In genomic region chr1:90789506-90789905, GRCm38 (mm10) we compare ENCODE assay signal across 20 mouse cellular contexts. TPM values are rescaled to one million over a fixed set of nuclear protein-coding genes. Genes with fewer than 3 reads are reported as not detected.
DNase-seq lines count a peak whose midpoint lies in the region; ATAC-seq and TF ChIP-seq lines count a peak whose summit lies in the region.
"Had no signal": no experiment of that assay in that cellular context is flagged by ENCODE, and none has a peak within 500 bp of the region (broad histone marks: within the 10 kb centered on the region; RNA-seq: fewer than 3 reads in every experiment).

No protein-coding gene starts in this region.

- peak; percentile 14 for DNase-seq in gastrocnemius, adult 18-20 months (ENCODE audit: low spot score)
- DNase-seq in gastrocnemius, postnatal 25 days: no peak
- peak; percentile 15 for DNase-seq in limb, embryonic 14.5 days (ENCODE audit: low spot score)
- no peak for DNase-seq in limb, embryonic 10.5 days (ENCODE audit: low spot score)
- peak; percentile 19 for DNase-seq in brain, adult 2 months (ENCODE audit: low read depth, low spot score)
- DNase-seq in cerebellum, adult 11-12 months: no peak
- DNase-seq: adrenal gland, adult 8-10 months; adrenal gland, postnatal 36 days; cerebellum, adult 11 months; cerebellum, adult 9-10 months; cerebellum, postnatal 25 days; forebrain, postnatal 0 days; heart, postnatal 14 days; kidney, adult 11 months had no signal

- WGBS in limb, embryonic 14.5 days: 87% methylated on average over 6 of the region's 6 CpGs
- 87% methylated on average over 6 of the region's 6 CpGs for WGBS in limb, embryonic 10.5 days

- H3K4me1 ChIP-seq in limb, embryonic 14.5 days (ENCODE audit: control insufficient read depth, insufficient read depth, low read length): 0 out of 2 replicates have a peak, but pooled peaks cover 6% of the 10 kb centered on the region
- H3K4me1 ChIP-seq in limb, embryonic 10.5 days: peaks cover 19% of the 10 kb centered on the region
- H3K4me1 ChIP-seq: embryonic facial prominence, embryonic 13.5 days; forebrain, embryonic 13.5 days; hindbrain, embryonic 13.5 days had no signal

- H3K9ac ChIP-seq in limb, embryonic 14.5 days (ENCODE audit: low read depth, low read length, severe bottlenecking): no peak overlapping the region
- H3K9ac ChIP-seq: embryonic facial prominence, embryonic 13.5 days; forebrain, embryonic 13.5 days; forebrain, postnatal 0 days; hindbrain, embryonic 13.5 days had no signal

- peaks cover 80% of the 10 kb centered on the region for H3K36me3 ChIP-seq in limb, embryonic 14.5 days (ENCODE audit: control insufficient read depth, insufficient read depth, low read length)
- 0 out of 2 replicates have a peak, but pooled peaks cover 2% of the 10 kb centered on the region for H3K36me3 ChIP-seq in limb, embryonic 10.5 days
- H3K36me3 ChIP-seq: heart, embryonic 10.5 days; hindbrain, embryonic 13.5 days had no signal

- H3K4me3 ChIP-seq in limb, embryonic 14.5 days (replicated peaks; ENCODE audit: low read length): no peak overlapping the region
- no peak overlapping the region for H3K4me3 ChIP-seq in limb, embryonic 10.5 days
- H3K4me3 ChIP-seq: embryonic facial prominence, embryonic 13.5 days; forebrain, embryonic 13.5 days; heart, embryonic 10.5 days; hindbrain, embryonic 13.5 days had no signal

- no peak for ATAC-seq in limb, embryonic 14.5 days (ENCODE audit: low FRiP score, low read depth)
- ATAC-seq: forebrain, embryonic 13.5 days; forebrain, postnatal 0 days; hindbrain, postnatal 0 days had no signal

- no peak overlapping the region for H3K4me2 ChIP-seq in limb, embryonic 14.5 days (replicated peaks; ENCODE audit: low read depth, low read length, severe bottlenecking)
- H3K4me2 ChIP-seq: embryonic facial prominence, embryonic 13.5 days; forebrain, embryonic 13.5 days; hindbrain, embryonic 13.5 days had no signal

- no peak for TF ChIP-seq POLR2A in limb, embryonic 14.5 days (IDR thresholded peaks at IDR 0.05; ENCODE audit: borderline replicate concordance, extremely low read depth, insufficient read depth, insufficient read length)

- no peaks in the 10 kb centered on the region for H3K9me3 ChIP-seq in limb, embryonic 14.5 days (ENCODE audit: control insufficient read depth, low read length)
- H3K9me3 ChIP-seq in limb, embryonic 10.5 days (replicated peaks): no peaks in the 10 kb centered on the region
- H3K9me3 ChIP-seq: forebrain, embryonic 13.5 days; heart, embryonic 10.5 days; hindbrain, embryonic 13.5 days had no signal

- H3K27ac ChIP-seq in limb, embryonic 14.5 days (replicated peaks; ENCODE audit: low read depth, low read length): no peak overlapping the region
- H3K27ac ChIP-seq in limb, embryonic 10.5 days: no peak overlapping the region
- H3K27ac ChIP-seq: embryonic facial prominence, embryonic 13.5 days; forebrain, embryonic 13.5 days; heart, embryonic 10.5 days; hindbrain, embryonic 13.5 days; hindbrain, postnatal 0 days had no signal

- no peaks in the 10 kb centered on the region for H3K27me3 ChIP-seq in limb, embryonic 14.5 days (ENCODE audit: control insufficient read depth, insufficient read depth, low read length)
- no peaks in the 10 kb centered on the region for H3K27me3 ChIP-seq in limb, embryonic 10.5 days (ENCODE audit: low read depth, poor library complexity, severe bottlenecking)
- H3K27me3 ChIP-seq: embryonic facial prominence, embryonic 13.5 days; forebrain, embryonic 13.5 days; hindbrain, embryonic 13.5 days had no signal

RNA-seq across cellular contexts. Expression of gene Col6a3, which starts 54.3 kb away (rescaled TPM):
- 10 to 100 TPM; 24.8 to 30.5 TPM for total RNA-seq in gastrocnemius, adult 18-20 months (2021)
- 100 to 1,000 TPM in 1 of 2 experiments, 10 to 100 TPM in 1; 86.2 to 121 TPM for total RNA-seq in gastrocnemius, postnatal 25 days (2021)
- polyA plus RNA-seq in limb, embryonic 14.5 days (2012; rRNA removed): 291 and 326 TPM in 2 replicates
- polyA plus RNA-seq in limb, embryonic 14.5 days (2014; fragmentation: Nextera tagmentation; extraction: Ambion mirVana): 204 and 224 TPM in 2 replicates
- polyA plus RNA-seq in limb, embryonic 10.5 days (2016; fragmentation: Nextera tagmentation; extraction: Ambion mirVana): 2.8 and 5.6 TPM in 2 replicates
- total RNA-seq: hematopoietic stem cell, adult 5-6 weeks had no signal

Comparison
In these comparisons a context has a peak if more than half of its experiments do, and no peak if none do; other contexts are left out.
1. DNase-seq: peak in gastrocnemius, adult 18-20 months (single experiment), limb, embryonic 14.5 days (single experiment) and brain, adult 2 months (single experiment); none in gastrocnemius, postnatal 25 days (single experiment), limb, embryonic 10.5 days (single experiment) and cerebellum, adult 11-12 months (single experiment).